Mouse (Mus musculus) erythroblast, adult 5-6 weeks (primary cell): ENCODE results near the gene Tenm4. TPM values are rescaled to one million over a fixed set of nuclear protein-coding genes. Genes with fewer than 3 reads are reported as not detected.

Source experiments
- ATAC-seq: replicated peaks from 2 replicates; pipeline ENCODE4 v1.8.0; 2016; ENCODE audit warnings: moderate number of reproducible peaks, mild to moderate bottlenecking, moderate TSS enrichment, inconsistent platforms; ENCODE audit not compliant: poor library complexity, low FRiP score, severe bottlenecking
- total RNA-seq, 2 experiments: library from RNA; stranded (forward) in 1 of 2; stranded (reverse) in 1 of 2; fragments of 150-400 nt in 1 of 2; fragments of 200-764, 138-1000 nt in 1 of 2; gene quantifications; 2 replicates each; pipeline versions ENCODE4 v1.2.3 to v1.2.4; 2015 to 2017; ENCODE audit warnings: low replicate concordance in 2 of 2

Gene Tenm4
- total RNA-seq, 2 experiments from 2014 or later, result 0.19 to 0.85 TPM

- ATAC-seq, result peak; percentile 83
Measured at GRCm38 (mm10) chr7:96705307-96706129, 534.5 kb downstream of the Tenm4 start.

- no peak for ATAC-seq
Measured at GRCm38 (mm10) chr7:96706531-96706930, 535.5 kb downstream of the Tenm4 start.

- no peak for ATAC-seq
Measured at GRCm38 (mm10) chr7:96707112-96707511, 536.1 kb downstream of the Tenm4 start.

GRCm38 (mm10) chr7:96708071-96708470, 537.0 kb downstream of the Tenm4 start:
- ATAC-seq, result no peak

GRCm38 (mm10) chr7:96708561-96708960, 537.5 kb downstream of the Tenm4 start:
- ATAC-seq, result no peak

GRCm38 (mm10) chr7:96708968-96709367, 537.9 kb downstream of the Tenm4 start:
- ATAC-seq, result no peak

- ATAC-seq, result no peak
Measured at GRCm38 (mm10) chr7:96709891-96710290, 538.8 kb downstream of the Tenm4 start.

- ATAC-seq, result no peak
Measured at GRCm38 (mm10) chr7:96710658-96711071, 539.6 kb downstream of the Tenm4 start.

GRCm38 (mm10) chr7:96712876-96713275, 541.8 kb downstream of the Tenm4 start:
- ATAC-seq, result no peak

- ATAC-seq, result no peak
Measured at GRCm38 (mm10) chr7:96716911-96717310, 545.9 kb downstream of the Tenm4 start.

- ATAC-seq, result no peak
Measured at GRCm38 (mm10) chr7:96718201-96719155, 547.4 kb downstream of the Tenm4 start.

GRCm38 (mm10) chr7:96719926-96720325, 548.9 kb downstream of the Tenm4 start:
- ATAC-seq, result no peak

GRCm38 (mm10) chr7:96720465-96720864, 549.4 kb downstream of the Tenm4 start:
- ATAC-seq, result no peak

- no peak for ATAC-seq
Measured at GRCm38 (mm10) chr7:96722796-96723195, 551.8 kb downstream of the Tenm4 start.

GRCm38 (mm10) chr7:96725603-96726002, 554.6 kb downstream of the Tenm4 start:
- ATAC-seq, result no peak

GRCm38 (mm10) chr7:96730360-96730759, 559.3 kb downstream of the Tenm4 start:
- ATAC-seq, result no peak

GRCm38 (mm10) chr7:96731947-96732346, 560.9 kb downstream of the Tenm4 start:
- ATAC-seq, result no peak

- no peak for ATAC-seq
Measured at GRCm38 (mm10) chr7:96734315-96735058, 563.4 kb downstream of the Tenm4 start.

GRCm38 (mm10) chr7:96740631-96741030, 569.6 kb downstream of the Tenm4 start:
- no peak for ATAC-seq

- no peak for ATAC-seq
Measured at GRCm38 (mm10) chr7:96742221-96742620, 571.2 kb downstream of the Tenm4 start.
